Mouse (Mus musculus) bone marrow, adult 2 months (tissue): ENCODE measurements around the gene Slc24a3. TPM values are rescaled to one million over a fixed set of nuclear protein-coding genes. Genes with fewer than 3 reads are reported as not detected.

Experiments used
- H3K27ac ChIP-seq: fragments of 200-500 bp; 2 replicates; pipeline ENCODE4 v1.5.1; 2012; ENCODE audit warnings: low read depth, mild to moderate bottlenecking, control low read depth, inconsistent platforms, low read length; ENCODE audit not compliant: control insufficient read depth, poor library complexity, insufficient read depth
- H3K4me1 ChIP-seq: fragments of 200-500 bp; 2 replicates; pipeline ENCODE4 v1.6.1; 2011; ENCODE audit warnings: low read length; ENCODE audit not compliant: control insufficient read depth, insufficient read depth
- H3K4me3 ChIP-seq: fragments of 200-500 bp; replicated peaks from 2 replicates; pipeline ENCODE3; 2011; ENCODE audit warnings: mild to moderate bottlenecking, low read depth, low read length, control low read depth; ENCODE audit not compliant: control insufficient read depth
- CTCF ChIP-seq: fragments of 200-500 bp; IDR thresholded peaks from 2 replicates; pipeline ENCODE4 v1.5.1; 2011; ENCODE audit warnings: low read length, control low read depth; ENCODE audit not compliant: control insufficient read depth, insufficient read depth
- POLR2A ChIP-seq: fragments of 200-500 bp; IDR thresholded peaks from 2 replicates; pipeline ENCODE4 v1.6.1; 2011; ENCODE audit warnings: low read depth, mild to moderate bottlenecking, control low read depth, low read length, borderline replicate concordance; ENCODE audit not compliant: control insufficient read depth
- WGBS: fragments of 180-500 bp; shearing (Covaris S2); methylation state at CpG from one replicate; pipeline ENCODE4 v1.1.7; 2018; 5-methylcytosine and 5-hydroxymethylcytosine counted together
- polyA plus RNA-seq: library from polyadenylated mRNA; stranded (reverse); fragments of >200 nt; gene quantifications from 2 replicates; pipeline ENCODE4 v1.2.4, GENCODE M21; 2011; ENCODE audit warnings: low replicate concordance; ENCODE audit not compliant: missing spikeins, insufficient read depth, insufficient read length

Gene Slc24a3
- polyA plus RNA-seq, 1 experiment = 3.2 TPM

- 76% methylated on average over 1 of the region's 1 CpGs for WGBS
- no peak for TF ChIP-seq CTCF
- no peak for TF ChIP-seq POLR2A
- no peaks in the 10 kb centered on the region for H3K4me1 ChIP-seq
- H3K27ac ChIP-seq = no peak overlapping the region
- no peak overlapping the region for H3K4me3 ChIP-seq
These were observed 111.8 kb downstream of the Slc24a3 start for GRCm38 (mm10) chr2:145279336-145279735.

GRCm38 (mm10) chr2:145283746-145284145 lies 116.2 kb downstream of the Slc24a3 start:
- Histone ChIP-seq H3K4me1 (no peaks in the 10 kb centered on the region), H3K4me3 (no peak overlapping the region), H3K27ac (no peak overlapping the region)
- WGBS = 56% methylated on average over 2 of the region's 2 CpGs
- no peak for TF ChIP-seq CTCF
- no peak for TF ChIP-seq POLR2A

GRCm38 (mm10) chr2:145288501-145288900 lies 120.9 kb downstream of the Slc24a3 start:
- Histone ChIP-seq H3K27ac (no peak overlapping the region), H3K4me3 (no peak overlapping the region), H3K4me1 (no peaks in the 10 kb centered on the region)
- WGBS = 83% methylated on average over 1 of the region's 1 CpGs
- TF ChIP-seq POLR2A (no peak), CTCF (no peak)

GRCm38 (mm10) chr2:145291473-145291872 lies 123.9 kb downstream of the Slc24a3 start:
- WGBS = 1% methylated on average over 2 of the region's 2 CpGs
- TF ChIP-seq POLR2A (no peak), CTCF (no peak)
- H3K4me3 ChIP-seq = no peak overlapping the region
- no peaks in the 10 kb centered on the region for H3K4me1 ChIP-seq
- no peak overlapping the region for H3K27ac ChIP-seq

- no peak for TF ChIP-seq CTCF
- no peak for TF ChIP-seq POLR2A
- WGBS = 78% methylated on average over 1 of the region's 1 CpGs
- Histone ChIP-seq H3K4me3 (no peak overlapping the region), H3K4me1 (no peaks in the 10 kb centered on the region), H3K27ac (no peak overlapping the region)
These were observed 124.6 kb downstream of the Slc24a3 start for GRCm38 (mm10) chr2:145292196-145292595.

GRCm38 (mm10) chr2:145292816-145293215 lies 125.3 kb downstream of the Slc24a3 start:
- TF ChIP-seq CTCF = no peak
- TF ChIP-seq POLR2A = no peak
- 38% methylated on average over 1 of the region's 1 CpGs for whole genome bisulfite sequencing
- Histone ChIP-seq H3K27ac (no peak overlapping the region), H3K4me3 (no peak overlapping the region), H3K4me1 (no peaks in the 10 kb centered on the region)

- TF ChIP-seq POLR2A (no peak), CTCF (no peak)
- H3K4me1 ChIP-seq = no peaks in the 10 kb centered on the region
- no peak overlapping the region for H3K27ac ChIP-seq
- H3K4me3 ChIP-seq = no peak overlapping the region
- WGBS = 84% methylated on average over 1 of the region's 1 CpGs
These were observed 129.4 kb downstream of the Slc24a3 start for GRCm38 (mm10) chr2:145296906-145297305.

GRCm38 (mm10) chr2:145299914-145300699 lies 132.6 kb downstream of the Slc24a3 start:
- Histone ChIP-seq H3K4me1 (no peaks in the 10 kb centered on the region), H3K27ac (no peak overlapping the region), H3K4me3 (no peak overlapping the region)
- WGBS = 66% methylated on average over 5 of the region's 5 CpGs
- no peak for TF ChIP-seq CTCF
- no peak for TF ChIP-seq POLR2A
